Mouse (Mus musculus): ENCODE data around the gene Pla2g2f.

- no peak for TF ChIP-seq EP300 (IDR thresholded peaks at IDR 0.05; ENCODE audit: low read depth)
- TF ChIP-seq CTCF (IDR thresholded peaks at IDR 0.05; ENCODE audit: low read depth): no peak
Observed at GRCm38 (mm10) chr4:138802917-138803316, 45.5 kb upstream of the Pla2g2f start.

Data from liver, embryonic 14.5 days (tissue).